Mouse (Mus musculus): ENCODE results near the gene Fgf2. TPM values are rescaled to one million over a fixed set of nuclear protein-coding genes. Genes with fewer than 3 reads are reported as not detected.

The Fgf2 gene
- total and polyA plus RNA-seq, 3 experiments = 3.6 to 14.2 (median 9.0) TPM

GRCm38 (mm10) chr3:37407598-37407997 lies 59.5 kb downstream of the Fgf2 start:
- no peaks in the 10 kb centered on the region for H3K79me2 ChIP-seq (replicated peaks; ENCODE audit: control insufficient read depth, insufficient read depth, low read length)
- H3K9ac ChIP-seq (ENCODE audit: low read depth, low read length) = no peak overlapping the region
- no peak overlapping the region for H3K27ac ChIP-seq
- H3K36me3 ChIP-seq (ENCODE audit: control insufficient read depth, insufficient read depth, low read length) = peaks cover 10% of the 10 kb centered on the region; the same call in 1 of the 2 replicates
- no peak for DNase-seq
- H3K27me3 ChIP-seq (ENCODE audit: control insufficient read depth, insufficient read depth, low read length) = no peaks in the 10 kb centered on the region
- intact Hi-C loops (cut with DNase I) = no loop called here
- TF ChIP-seq EP300 (IDR thresholded peaks at IDR 0.05; ENCODE audit: insufficient read depth, low read depth, low read length) (no peak), CTCF (IDR thresholded peaks at IDR 0.05) (no peak), POLR2A (IDR thresholded peaks at IDR 0.05; ENCODE audit: insufficient read depth, low read depth, low read length) (no peak)
- H3K4me3 ChIP-seq = no peak overlapping the region
- H3K4me1 ChIP-seq (ENCODE audit: control insufficient read depth, insufficient read depth, low read length) = no peaks in the 10 kb centered on the region

GRCm38 (mm10) chr3:37413446-37413845 lies 65.3 kb downstream of the Fgf2 start:
- H3K36me3 ChIP-seq (ENCODE audit: control insufficient read depth, insufficient read depth, low read length) = no peaks in the 10 kb centered on the region
- H3K79me2 ChIP-seq (replicated peaks; ENCODE audit: control insufficient read depth, insufficient read depth, low read length) = no peaks in the 10 kb centered on the region
- H3K27ac ChIP-seq = no peak overlapping the region
- peaks cover 2% of the 10 kb centered on the region for H3K4me1 ChIP-seq (ENCODE audit: control insufficient read depth, insufficient read depth, low read length)
- H3K4me3 ChIP-seq = no peak overlapping the region
- intact Hi-C loops (cut with DNase I) = loop anchor here (10.0 kb wide), 1 partner anchor 209 kb away; no protein-coding TSS in a partner anchor
- DNase-seq = no peak
- TF ChIP-seq CTCF (IDR thresholded peaks at IDR 0.05) = no peak
- TF ChIP-seq POLR2A (IDR thresholded peaks at IDR 0.05; ENCODE audit: insufficient read depth, low read depth, low read length) = no peak
- TF ChIP-seq EP300 (IDR thresholded peaks at IDR 0.05; ENCODE audit: insufficient read depth, low read depth, low read length) = no peak
- H3K9ac ChIP-seq (ENCODE audit: low read depth, low read length) = no peak overlapping the region
- WGBS = 78% methylated on average over 3 of the region's 3 CpGs
- H3K27me3 ChIP-seq (ENCODE audit: control insufficient read depth, insufficient read depth, low read length) = no peaks in the 10 kb centered on the region

- intact Hi-C loops (cut with DNase I) = loop anchor here (1.0 to 10.0 kb wide), 3 partner anchors 73 to 210 kb away; no protein-coding TSS in a partner anchor
- TF ChIP-seq POLR2A (IDR thresholded peaks at IDR 0.05; ENCODE audit: insufficient read depth, low read depth, low read length) = no peak
- no peak for TF ChIP-seq EP300 (IDR thresholded peaks at IDR 0.05; ENCODE audit: insufficient read depth, low read depth, low read length)
- TF ChIP-seq CTCF (IDR thresholded peaks at IDR 0.05) = peak; percentile 91
- 42% methylated on average over 14 of the region's 14 CpGs for WGBS
- DNase-seq = peak; percentile 74 to 82
- H3K36me3 ChIP-seq (ENCODE audit: control insufficient read depth, insufficient read depth, low read length) = no peaks in the 10 kb centered on the region
- no peaks in the 10 kb centered on the region for H3K27me3 ChIP-seq (ENCODE audit: control insufficient read depth, insufficient read depth, low read length)
- H3K27ac ChIP-seq = no peak overlapping the region
- no peaks in the 10 kb centered on the region for H3K79me2 ChIP-seq (replicated peaks; ENCODE audit: control insufficient read depth, insufficient read depth, low read length)
- peaks cover 2% of the 10 kb centered on the region for H3K4me1 ChIP-seq (ENCODE audit: control insufficient read depth, insufficient read depth, low read length)
- H3K9ac ChIP-seq (ENCODE audit: low read depth, low read length) = no peak overlapping the region
- no peak overlapping the region for H3K4me3 ChIP-seq
Measured at GRCm38 (mm10) chr3:37414413-37414960, 66.3 kb downstream of the Fgf2 start.

- Histone ChIP-seq H3K27me3 (ENCODE audit: control insufficient read depth, insufficient read depth, low read length) (no peaks in the 10 kb centered on the region), H3K27ac (peak overlapping the region; percentile 94), H3K36me3 (ENCODE audit: control insufficient read depth, insufficient read depth, low read length) (no peaks in the 10 kb centered on the region), H3K9ac (ENCODE audit: low read depth, low read length) (no peak overlapping the region), H3K4me1 (ENCODE audit: control insufficient read depth, insufficient read depth, low read length) (peaks cover 2% of the 10 kb centered on the region), H3K4me3 (peak overlapping the region; percentile 90), H3K79me2 (replicated peaks; ENCODE audit: control insufficient read depth, insufficient read depth, low read length) (no peaks in the 10 kb centered on the region; the same call in 1 of the 2 replicates)
- 55% methylated on average over 5 of the region's 5 CpGs for WGBS
- no peak for DNase-seq
- intact Hi-C loops (cut with DNase I) = loop anchor here (10.0 kb wide), 1 partner anchor 214 kb away; no protein-coding TSS in a partner anchor
- TF ChIP-seq CTCF (IDR thresholded peaks at IDR 0.05) (no peak), POLR2A (IDR thresholded peaks at IDR 0.05; ENCODE audit: insufficient read depth, low read depth, low read length) (no peak), EP300 (IDR thresholded peaks at IDR 0.05; ENCODE audit: insufficient read depth, low read depth, low read length) (no peak)
Measured at GRCm38 (mm10) chr3:37418341-37418740, 70.2 kb downstream of the Fgf2 start.

GRCm38 (mm10) chr3:37418961-37419457 lies 70.9 kb downstream of the Fgf2 start:
- TF ChIP-seq EP300 (IDR thresholded peaks at IDR 0.05; ENCODE audit: insufficient read depth, low read depth, low read length) (0 out of 2 replicates have a peak, but pooled peaks have one; percentile 51), POLR2A (IDR thresholded peaks at IDR 0.05; ENCODE audit: insufficient read depth, low read depth, low read length) (no peak; the same call in 1 of the 2 replicates), CTCF (IDR thresholded peaks at IDR 0.05) (peak; percentile 42)
- no peaks in the 10 kb centered on the region; the same call in 1 of the 2 replicates for H3K79me2 ChIP-seq (replicated peaks; ENCODE audit: control insufficient read depth, insufficient read depth, low read length)
- peaks cover 2% of the 10 kb centered on the region for H3K4me1 ChIP-seq (ENCODE audit: control insufficient read depth, insufficient read depth, low read length)
- H3K4me3 ChIP-seq = peak overlapping the region; percentile 90
- under 1% methylated on average over 30 of the region's 30 CpGs for WGBS
- H3K9ac ChIP-seq (ENCODE audit: low read depth, low read length) = peak overlapping the region; percentile 70
- H3K36me3 ChIP-seq (ENCODE audit: control insufficient read depth, insufficient read depth, low read length) = no peaks in the 10 kb centered on the region
- H3K27ac ChIP-seq = peak overlapping the region; percentile 94
- DNase-seq = no peak
- no peaks in the 10 kb centered on the region for H3K27me3 ChIP-seq (ENCODE audit: control insufficient read depth, insufficient read depth, low read length)
- intact Hi-C loops (cut with DNase I) = loop anchor here (10.0 kb wide), 1 partner anchor 214 kb away; no protein-coding TSS in a partner anchor

GRCm38 (mm10) chr3:37419458-37419991 lies 71.4 kb downstream of the Fgf2 start, which contains the start of gene Spata5:
Spata5 (plus strand) TSS chr3:37419896.
- TF ChIP-seq POLR2A (IDR thresholded peaks at IDR 0.05; ENCODE audit: insufficient read depth, low read depth, low read length) = peak; percentile 75
- no peak for TF ChIP-seq EP300 (IDR thresholded peaks at IDR 0.05; ENCODE audit: insufficient read depth, low read depth, low read length)
- intact Hi-C loops (cut with DNase I) = loop anchor here (10.0 kb wide), 1 partner anchor 215 kb away; no protein-coding TSS in a partner anchor
- WGBS = 3% methylated on average over 47 of the region's 50 CpGs
- H3K9ac ChIP-seq (ENCODE audit: low read depth, low read length) = peak within 1 kb of the TSS; percentile 70
- H3K79me2 ChIP-seq (replicated peaks; ENCODE audit: control insufficient read depth, insufficient read depth, low read length) = no peaks in the 10 kb centered on the region; the same call in 1 of the 2 replicates
- peak; percentile 95 to 98 for DNase-seq
- H3K27me3 ChIP-seq (ENCODE audit: control insufficient read depth, insufficient read depth, low read length) = no peaks in the 10 kb centered on the region
- peak within 1 kb of the TSS; percentile 94 for H3K27ac ChIP-seq
- H3K4me3 ChIP-seq = peak within 1 kb of the TSS; percentile 96
- H3K4me1 ChIP-seq (ENCODE audit: control insufficient read depth, insufficient read depth, low read length) = peaks cover 2% of the 10 kb centered on the region
- H3K36me3 ChIP-seq (ENCODE audit: control insufficient read depth, insufficient read depth, low read length) = no peaks in the 10 kb centered on the region
